Mouse (Mus musculus) yolk sac, embryonic 10.5 days (tissue): ENCODE measurements around the gene Igf2bp3.

Experiments
- DNase-seq: peaks from one replicate; pipeline ENCODE4 v3.0.0-alpha.2; 2017; ENCODE audit warnings: low spot score

The Igf2bp3 gene

DNA sequence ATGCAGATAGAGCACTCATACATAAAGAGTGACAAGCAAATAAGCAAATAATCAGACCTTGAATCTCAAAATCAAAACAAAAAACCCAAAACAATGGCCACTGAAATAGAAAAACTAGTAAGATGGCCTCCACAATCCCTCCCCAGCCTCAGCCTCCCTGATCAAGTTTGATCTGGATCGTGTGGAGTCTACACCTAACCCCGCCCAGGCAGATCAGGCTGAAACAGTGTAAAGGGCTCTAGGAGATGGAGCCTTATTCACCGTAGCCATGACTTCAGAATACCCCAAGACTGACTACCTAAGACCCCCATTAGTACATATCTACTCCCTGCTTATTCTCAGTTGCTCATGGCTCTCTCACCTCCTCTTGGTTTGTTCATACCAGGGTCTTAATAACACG is 41.1 kb downstream of the Igf2bp3 start:
- no peak for DNase-seq

DNA sequence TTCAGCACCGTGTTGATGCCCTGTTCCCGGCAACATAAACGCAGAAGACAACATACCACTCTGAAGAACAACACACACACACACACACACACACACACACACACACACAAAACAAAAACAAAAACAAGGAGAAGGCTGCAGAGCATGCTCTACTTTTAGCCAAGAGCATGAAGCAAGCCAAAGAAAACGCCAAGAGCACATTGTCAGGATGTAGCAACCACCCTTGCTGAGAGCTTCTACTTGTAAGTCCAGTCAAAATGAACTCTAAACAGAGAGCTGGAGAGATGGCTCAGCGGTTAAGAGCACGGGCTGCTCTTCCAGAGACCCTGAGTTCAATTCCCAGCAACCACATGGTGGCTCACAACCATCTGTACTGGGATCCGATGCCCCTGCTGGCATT is 41.5 kb downstream of the Igf2bp3 start:
- no peak for DNase-seq

DNA sequence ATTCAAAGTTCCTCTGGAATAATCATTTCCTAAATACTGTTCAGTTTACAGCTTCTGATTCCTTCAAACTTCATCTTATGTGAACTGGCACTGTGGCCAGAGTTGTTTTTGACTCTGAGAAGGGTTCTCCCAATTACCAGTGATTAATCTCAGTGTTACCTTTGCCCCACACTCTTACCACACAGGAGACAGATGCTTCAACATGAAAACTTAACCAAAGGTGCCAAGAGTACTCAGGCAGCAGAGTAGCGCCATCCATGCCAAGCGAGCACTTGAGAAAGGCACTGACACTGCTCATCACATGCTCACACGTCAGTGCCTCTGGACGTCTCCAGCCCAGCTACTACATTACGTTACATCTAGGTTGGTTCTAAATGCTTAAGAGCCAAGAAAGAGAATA is 43.5 kb downstream of the Igf2bp3 start:
- DNase-seq, result no peak

DNA sequence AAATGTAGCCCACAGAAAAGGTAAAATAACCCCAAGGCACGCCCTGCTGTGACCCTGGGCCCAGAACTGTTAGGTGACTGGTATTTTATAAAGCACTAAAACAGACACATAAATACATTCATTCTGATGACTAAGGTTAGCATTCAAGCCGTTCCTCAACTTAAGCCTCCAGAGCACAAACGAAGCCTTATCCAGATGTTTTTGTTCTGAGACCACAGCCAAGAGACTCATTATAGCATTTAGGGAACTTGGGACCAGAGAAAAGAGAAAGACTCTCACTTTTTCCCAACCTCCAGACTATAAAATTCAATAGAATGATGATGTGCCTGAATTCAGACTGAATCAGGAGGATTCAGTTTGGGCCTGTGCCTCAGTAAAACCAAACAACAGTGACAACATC is 46.1 kb downstream of the Igf2bp3 start:
- DNase-seq, result no peak

DNA sequence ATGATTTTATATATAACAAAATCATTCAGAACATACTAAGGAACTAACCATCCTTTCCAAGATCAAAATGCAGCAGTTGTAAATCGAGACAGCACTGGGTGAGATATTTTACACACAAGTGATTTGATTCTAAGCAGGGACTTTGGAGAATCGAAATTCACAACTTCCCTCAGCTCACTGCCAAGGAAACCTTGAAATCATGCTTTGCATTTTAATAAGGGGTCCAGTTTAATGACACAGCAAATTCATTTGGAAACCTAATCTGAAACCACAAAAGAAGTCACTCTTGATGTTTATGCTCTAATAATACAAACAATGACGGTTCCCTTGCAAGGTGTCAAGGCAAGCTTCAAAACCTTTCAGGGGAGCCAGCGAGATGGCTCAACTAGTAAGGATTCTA is 47.4 kb downstream of the Igf2bp3 start:
- DNase-seq, result no peak

DNA sequence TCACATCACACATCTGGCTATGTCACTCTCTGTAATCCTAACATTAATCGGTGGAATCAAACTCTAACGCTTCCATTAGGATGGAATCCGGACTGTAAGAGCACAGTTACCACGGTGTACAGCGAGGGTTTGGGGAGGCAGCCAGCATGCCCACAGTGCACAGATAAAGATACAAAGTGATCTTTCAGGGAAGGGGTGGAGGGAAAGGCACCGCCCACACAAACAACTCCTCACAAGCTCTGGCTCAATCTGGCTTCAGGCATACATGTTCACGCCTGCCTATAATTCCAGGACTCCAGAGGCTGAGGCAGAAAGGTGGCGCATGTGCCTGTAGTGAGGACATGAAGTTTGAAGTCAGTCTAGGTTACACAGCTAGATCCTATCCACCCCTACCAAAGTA is 48.4 kb downstream of the Igf2bp3 start:
- no peak for DNase-seq

DNA sequence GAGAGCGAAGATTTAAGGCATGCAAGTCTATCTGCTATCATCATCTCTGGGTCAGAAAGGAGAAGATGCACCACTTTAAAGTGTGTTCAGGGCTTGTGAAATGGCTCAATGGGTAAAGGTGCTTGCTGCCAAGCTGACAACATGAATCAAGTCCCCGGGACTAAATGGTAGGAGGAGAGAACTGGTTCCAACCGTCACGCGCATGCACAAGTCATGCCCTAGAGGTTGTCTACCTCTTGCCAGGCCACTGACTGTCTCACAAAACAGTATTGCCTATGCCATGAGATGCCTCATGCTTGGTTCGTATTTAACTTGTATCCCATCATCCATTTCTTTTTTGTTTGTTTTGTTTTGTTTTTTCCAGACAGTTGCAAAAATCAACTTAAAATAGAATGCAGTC is 48.9 kb downstream of the Igf2bp3 start:
- no peak for DNase-seq

DNA sequence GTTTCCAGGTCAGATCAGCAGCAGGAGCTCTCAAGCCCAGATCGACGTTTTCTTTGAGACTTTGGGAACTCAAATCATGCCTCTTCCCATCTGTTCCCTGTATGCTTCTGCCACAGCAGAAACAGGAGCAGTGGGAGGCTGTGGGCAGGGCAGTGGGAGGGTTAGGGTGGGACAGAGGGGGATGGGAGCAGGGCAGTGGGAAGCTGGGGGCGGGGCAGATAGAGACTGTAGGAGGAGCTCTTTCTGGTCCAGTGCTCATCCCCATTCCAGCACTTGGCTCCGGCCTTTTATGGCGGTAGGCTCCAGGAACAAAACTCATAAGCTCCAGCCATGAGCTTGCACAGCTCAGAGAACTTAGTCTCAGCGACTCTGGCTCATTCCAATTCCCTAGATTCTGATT is 49.7 kb downstream of the Igf2bp3 start:
- no peak for DNase-seq

DNA sequence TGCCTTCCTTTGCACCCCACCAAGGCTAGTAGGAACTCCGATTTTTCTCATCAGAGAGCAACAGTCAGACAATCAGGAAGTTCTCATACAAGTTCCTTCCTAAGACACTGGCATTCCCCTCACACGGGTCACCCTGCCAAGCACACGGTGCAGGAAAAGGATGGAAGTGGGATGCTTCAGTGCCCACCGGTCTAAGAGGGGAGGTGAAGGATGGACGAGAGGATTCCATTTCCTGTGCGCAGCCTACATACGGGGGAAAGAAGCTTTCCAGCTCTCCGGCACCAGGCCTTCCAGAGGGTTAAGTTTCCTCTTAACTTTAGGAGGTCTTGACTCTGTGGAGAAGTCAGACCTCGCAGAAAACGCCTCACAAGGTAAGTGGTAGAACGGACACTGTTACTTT is 50.1 kb downstream of the Igf2bp3 start:
- DNase-seq, result no peak

DNA sequence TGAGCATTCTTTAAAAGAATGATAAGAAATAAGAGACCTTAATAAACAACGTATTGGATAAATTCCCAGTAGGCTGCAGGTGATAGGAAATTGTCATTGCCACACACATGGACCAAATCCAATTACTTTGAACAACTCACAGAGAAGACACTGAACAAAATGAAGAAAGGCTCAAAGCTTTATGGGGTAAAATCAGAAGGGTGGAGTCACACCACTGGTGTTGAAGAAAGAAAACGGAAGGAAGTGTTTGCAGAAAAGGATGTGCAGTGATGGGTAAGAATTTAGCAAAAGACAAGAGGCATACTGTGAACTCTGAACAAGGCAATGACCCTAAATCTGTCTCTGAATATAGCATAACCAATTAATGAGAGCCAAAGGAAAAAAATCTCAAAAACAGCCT is 54.8 kb downstream of the Igf2bp3 start:
- DNase-seq, result no peak

DNA sequence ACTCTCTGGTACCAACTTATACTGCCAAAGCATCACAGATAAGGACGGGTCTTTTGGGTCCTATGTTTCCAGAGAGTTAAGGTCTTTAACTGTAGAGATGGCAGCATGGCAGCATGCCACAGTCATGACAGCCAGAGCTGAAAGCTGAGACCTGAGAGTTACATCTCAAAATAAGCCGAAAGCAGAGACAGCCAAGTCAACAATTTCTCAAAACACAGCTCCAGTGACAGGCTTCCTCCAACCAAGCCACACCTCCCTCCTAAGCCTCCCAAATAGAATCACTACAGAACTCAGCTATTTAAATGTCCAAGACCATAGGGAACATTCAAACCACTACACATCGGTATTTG is 58.0 kb downstream of the Igf2bp3 start:
- no peak for DNase-seq

DNA sequence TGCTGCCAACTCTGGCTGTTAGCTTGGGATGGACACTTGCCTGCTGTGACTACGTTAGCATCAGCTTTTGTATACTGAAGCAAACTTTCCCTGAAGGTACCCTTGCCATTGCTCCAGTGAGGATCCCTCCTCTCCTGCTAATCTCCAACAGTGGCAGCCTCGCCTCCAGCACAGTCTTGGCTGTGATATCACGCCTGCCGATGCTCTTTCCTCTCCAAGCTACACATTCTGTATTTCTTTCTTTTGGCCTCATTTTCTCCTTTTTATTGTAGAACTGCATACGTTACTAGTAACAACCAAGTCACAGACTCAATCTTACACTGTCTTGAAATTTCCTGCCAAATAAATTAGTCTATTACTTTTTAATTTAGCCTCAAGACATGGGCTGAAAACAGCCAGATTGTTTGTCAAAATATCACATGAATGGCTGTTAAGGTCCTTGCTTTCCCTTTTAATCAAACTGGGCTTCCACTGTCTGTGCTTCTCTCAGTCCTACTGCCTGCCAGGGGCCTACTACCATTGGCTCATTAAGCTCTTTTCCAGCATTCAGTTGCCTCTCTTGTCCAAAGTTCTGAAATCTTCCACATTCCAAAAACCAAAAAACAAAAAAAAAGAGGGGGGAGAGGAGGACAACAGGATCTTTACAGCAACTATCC is 58.5 kb downstream of the Igf2bp3 start:
- DNase-seq, result no peak

DNA sequence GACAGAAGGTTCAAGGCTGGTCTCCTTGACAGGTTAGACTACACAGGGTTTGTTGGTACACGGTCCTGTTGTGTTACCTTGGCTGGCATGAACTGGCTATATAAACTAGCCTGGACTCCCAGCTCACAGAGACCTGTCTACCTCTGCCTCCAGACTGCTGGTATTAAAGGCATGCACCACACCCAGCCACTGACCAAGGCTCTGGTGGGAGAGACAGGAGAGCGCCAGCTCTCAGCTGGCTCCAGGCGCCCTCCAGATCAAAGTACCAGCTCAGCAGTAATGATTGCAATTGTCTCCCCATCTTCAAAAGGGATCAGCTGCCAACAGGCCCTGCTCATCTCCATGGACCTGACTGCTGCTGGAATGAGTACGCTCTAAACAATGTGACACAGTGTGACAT is 63.3 kb downstream of the Igf2bp3 start:
- no peak for DNase-seq

DNA sequence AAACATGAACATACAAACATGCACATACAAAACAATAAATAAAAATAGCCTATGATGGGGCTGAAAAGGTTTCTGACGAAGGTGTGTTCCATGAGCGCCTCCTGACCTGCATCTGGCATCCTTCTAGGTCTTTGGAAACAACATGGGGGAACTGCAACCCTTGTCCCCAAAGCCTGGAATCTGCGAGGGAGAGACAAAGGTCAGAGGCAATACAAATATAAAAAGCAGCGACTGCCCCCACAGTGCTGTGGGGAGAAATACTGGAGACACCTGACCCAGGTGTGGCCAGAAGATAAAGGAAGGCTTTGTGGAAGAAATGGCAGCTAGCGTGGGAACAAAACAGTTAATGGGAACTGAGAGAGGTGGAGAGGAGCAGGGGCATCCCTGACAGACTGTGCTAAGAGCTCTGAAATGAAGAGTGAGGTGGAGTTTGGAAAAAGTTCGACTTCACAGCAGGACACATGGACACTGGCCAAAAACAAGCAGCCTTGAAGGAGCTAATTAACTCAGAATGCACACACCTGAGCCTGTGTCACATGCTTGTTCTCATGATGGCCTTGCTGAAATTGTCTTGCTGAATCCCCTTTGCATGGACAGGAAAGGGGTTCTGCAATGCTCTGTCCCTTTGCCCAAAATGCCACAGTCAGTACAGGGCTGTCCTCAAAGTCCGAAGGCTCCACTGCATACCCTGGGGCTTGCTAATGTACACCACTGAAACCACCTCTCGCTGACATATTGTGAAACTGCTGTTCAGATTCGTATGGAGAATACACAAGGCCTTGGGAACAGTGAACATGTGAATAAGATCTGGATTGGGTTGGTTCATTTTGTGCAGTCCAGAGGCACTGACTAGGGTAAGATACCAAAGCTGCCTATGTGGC is 64.2 kb downstream of the Igf2bp3 start:
- peak; percentile 79 for DNase-seq

DNA sequence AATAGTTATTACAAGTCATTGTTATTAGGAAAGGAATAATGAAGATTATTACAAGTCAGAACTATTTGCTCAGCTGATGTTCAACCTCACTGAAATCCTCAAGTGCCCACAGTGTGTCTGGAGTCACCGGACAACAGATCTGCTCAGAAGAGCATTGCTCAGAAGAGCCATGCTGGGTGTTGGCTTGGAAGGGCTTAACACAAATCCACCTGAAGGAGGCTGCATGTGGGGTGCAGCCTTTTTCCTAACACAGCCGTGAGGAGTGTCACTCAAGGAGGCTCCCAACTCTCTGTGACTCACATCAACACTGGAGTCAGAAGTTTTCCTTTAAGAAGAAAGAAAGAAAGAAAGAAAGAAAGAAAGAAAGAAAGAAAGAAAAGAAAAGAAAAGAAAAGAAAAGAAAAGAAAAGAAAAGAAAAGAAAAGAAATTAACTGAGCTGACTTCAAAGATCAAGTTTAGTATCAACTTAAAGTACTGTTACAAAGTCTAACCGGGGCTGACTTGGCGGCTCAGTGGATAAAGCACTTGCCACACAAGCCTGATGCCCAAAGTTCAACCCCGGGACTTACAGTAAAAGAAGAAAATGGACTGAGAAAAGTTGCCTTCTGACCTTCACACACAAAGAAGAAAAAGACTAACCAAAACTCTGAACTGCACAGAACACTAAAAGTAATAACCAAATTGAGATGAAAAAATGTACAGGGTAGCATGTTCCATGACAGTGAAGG is 65.4 kb downstream of the Igf2bp3 start:
- no peak for DNase-seq

DNA sequence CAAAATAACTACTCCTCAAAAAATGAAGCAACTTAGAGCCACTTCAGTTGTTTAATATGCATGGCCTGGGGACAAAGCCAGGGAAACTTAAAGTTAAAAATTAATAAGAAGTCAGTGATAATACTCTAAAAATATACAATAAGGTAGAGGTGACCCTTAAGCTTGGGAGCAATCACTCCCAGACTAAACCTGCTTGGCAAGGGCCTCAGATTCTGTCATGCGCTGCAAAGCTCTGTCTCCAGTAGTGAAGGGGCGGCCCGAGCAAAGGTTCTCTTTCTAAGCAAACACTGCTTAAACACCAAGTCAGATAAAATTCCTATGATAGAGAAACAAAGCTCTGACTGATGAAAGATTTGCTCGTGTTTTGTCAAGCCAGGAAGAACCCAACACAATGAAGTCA is 66.0 kb downstream of the Igf2bp3 start:
- peak; percentile 79 for DNase-seq

DNA sequence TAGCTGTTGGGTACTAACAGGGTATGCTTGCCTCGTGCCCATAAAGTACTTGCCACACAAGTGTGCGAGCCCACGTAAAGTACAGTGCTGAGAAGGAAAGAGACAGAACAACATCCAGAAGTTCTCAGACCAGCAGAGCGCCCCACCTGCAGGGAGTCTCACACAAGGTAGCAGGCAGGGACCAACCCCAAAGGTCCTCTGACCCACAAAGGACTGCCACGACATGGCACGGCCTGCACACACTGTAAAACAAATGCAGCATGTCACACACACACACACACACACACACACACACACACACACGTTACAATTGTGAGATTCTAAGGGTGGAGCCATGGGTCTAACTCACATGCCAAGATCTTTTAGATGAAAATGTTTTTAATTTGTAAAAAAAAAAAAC is 66.4 kb downstream of the Igf2bp3 start:
- DNase-seq, result no peak

DNA sequence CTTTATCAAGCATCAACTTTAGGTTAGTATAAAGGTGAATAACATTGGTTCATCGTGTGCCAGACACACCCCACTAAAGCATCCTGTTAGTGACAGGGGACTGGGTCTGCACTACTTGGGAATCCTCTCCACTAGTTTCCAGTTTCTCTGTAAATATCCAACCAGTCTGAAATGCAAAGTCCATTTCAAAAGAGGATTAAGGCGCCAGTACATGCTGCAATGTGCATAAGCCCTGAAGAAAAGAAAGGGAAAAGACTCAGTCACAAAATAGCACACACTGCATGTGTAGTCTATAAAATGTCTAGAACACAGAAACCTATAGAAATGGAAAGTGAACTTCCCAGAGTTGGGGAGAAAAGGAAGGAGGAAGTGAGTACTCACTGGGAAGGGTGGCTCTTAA is 68.3 kb downstream of the Igf2bp3 start:
- DNase-seq, result no peak

DNA sequence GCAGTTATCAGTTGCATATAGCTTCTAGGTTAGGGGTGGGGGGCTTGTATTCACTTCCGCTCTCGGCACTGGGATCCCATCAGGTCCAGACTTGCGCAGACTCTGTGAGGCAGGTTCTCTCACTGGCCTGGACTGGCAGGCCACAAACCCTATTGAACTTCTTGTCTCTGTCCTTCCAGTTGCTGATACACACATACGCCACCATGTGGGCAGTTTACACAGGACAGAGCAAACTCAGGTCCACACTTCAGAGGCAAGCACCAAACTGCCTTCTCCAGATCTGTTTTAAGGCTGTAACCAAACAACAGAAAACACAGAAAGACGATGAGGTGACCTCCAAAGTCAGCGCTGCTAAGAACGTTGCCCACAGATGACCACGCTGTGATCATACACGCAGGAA is 72.3 kb downstream of the Igf2bp3 start:
- DNase-seq, result no peak

DNA sequence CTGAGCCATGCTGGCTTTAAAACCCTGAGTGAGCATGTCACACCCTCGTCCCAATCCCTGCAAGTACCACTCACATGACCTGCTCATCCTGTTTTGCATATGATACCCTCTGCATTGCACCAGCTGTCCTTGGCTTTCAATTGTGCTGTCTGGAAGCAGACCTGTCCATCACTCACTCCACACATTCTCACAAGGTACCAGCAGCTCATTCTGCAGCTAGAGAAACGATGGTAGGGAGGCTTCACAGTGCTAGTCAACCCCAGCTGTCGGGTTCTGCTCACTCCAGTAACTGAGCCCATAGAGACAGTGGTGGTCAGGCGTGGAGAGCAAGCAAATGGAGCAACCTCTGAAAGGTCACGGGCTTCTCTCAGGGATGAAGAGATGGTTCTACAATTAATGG is 73.6 kb downstream of the Igf2bp3 start:
- DNase-seq, result no peak

DNA sequence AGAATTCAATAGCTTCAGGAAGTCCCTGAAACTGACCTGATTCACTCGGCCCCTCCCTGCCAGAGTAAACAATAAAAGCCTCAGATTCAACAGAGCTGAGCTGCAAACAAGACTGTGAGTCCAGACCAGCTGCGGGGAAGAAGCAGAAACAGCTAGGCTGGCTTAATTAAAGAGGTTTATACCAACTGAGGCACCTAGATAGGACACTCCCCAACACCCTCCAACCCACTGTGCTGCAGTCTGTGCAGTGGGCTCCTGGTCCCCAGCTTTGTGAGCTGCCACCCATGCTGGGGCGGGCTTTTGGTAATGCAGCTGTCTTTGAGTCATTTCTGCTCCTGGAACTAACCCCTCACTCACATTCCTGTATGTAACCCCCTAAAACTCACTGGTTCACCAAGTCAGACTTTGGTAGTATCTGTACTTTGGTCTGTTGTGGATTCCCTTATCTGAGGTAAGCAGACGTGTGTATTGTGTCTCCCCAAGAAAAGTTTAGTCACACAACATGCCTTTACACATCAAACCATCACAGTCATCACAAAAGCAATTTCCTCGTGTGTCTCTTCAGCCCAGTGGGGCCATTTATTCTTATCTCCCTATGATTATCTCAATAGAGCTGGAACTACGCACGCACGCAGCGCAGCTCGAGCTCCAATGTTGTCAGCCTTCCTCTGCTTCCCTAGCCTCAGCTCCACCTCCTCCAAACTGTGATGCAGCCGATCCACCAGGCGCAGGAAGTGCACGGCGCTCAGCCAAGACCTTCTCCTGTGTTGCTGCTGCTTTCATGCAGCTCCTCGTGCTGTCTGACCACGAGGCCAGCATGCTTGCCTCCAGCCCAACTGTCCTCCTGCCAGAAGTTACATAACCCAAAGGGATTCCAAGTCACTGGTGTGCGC is 76.4 kb downstream of the Igf2bp3 start:
- DNase-seq, result no peak

DNA sequence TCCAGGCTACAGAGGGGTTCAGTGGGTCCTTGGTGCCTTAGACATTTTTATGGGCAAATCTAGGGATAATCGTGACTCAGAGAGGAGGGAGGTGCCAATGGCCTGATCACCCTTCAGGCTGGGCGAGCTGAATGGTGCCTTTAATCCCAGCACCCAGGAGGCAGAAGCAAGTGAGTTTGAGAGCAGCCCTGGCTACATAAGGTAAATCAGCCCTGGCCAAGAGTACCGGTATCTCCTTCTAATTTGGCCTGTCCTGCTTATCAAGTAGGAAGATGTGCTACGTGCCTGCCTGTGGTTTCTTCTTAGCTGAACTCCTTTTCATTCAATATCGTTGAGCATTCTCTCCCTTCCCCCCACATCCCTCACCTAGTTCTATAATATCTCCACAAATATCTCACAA is 78.0 kb downstream of the Igf2bp3 start:
- no peak for DNase-seq
